Mouse (Mus musculus): ENCODE measurements around the gene Ciz1. TPM values are rescaled to one million over a fixed set of nuclear protein-coding genes. Genes with fewer than 3 reads are reported as not detected.

Ciz1 gene
- 137 TPM for total RNA-seq (2023)

DNA sequence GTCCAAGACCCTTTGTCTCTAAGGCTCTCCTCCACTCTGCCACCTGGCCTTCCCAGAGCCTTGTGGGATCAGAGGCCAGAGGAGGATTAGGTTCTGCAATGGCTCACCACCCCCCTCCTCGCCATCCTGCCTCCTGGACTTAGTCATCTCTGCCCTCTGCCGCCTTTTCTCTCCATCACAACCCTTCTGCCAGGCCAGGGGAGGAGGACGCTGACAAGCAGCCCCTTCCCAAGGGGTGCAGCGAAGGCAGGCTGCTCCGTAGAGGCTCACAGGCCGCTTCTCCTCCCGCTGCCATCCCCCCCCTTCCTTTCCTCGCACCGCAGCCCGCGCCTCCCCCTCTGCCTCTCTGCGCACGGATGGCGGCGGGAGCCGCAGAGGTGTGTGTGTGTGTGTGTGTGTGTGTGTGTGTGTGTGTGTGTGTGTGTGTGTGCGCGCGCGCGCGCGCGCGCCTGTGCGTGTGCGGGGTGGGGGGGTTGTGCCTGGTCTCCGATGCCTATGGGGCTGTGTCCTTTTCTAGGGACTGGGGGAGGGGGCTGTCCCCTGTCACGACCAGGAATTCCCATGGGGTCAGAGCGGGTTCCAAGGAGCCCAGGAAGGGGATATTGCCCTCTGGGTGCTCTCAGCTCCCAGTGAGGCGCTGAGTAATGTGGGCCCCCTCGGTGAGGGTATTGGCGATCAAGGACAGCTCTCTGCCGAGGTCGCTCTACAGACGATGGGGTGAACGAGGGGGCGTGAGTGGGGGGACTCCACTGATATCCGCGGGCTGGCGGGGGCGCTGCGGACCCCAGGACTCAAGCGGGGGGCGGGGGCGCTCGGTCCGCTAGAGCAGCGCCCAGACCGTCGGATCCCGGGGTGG lies at the start of gene Ciz1:
Ciz1 (plus strand) TSS at position 177 of the 856 bp plus-strand sequence.

DNA sequence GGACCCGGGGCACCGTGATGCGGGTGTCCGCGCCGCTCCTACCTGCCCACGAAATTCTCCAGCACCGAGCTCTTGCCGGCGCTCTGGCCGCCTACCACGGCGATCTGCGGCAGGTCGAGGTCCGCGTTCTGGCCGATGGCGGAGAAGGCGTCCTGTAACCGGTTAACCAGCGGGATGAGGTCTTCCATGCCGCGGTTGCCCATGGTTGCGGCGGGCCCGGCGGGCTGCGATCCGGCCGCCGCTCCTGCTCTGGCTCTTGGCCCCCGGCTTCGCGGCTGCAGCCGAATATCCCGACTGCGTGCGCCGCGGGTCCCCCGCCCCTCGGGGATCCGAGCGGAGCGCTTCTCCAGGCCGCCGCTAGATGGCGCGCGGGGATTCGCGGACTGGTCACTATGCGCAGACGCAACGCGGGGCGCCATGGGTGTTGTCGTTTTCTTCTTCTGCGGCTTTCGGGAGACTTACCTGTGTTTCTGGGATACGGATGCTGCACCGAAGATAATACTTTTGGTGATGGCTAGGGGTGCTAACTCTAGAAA lies 948 bp downstream of the Ciz1 start, which contains the start of gene Dnm1:
Dnm1 (minus strand) TSS at position 332 of the 536 bp plus-strand sequence.

DNA sequence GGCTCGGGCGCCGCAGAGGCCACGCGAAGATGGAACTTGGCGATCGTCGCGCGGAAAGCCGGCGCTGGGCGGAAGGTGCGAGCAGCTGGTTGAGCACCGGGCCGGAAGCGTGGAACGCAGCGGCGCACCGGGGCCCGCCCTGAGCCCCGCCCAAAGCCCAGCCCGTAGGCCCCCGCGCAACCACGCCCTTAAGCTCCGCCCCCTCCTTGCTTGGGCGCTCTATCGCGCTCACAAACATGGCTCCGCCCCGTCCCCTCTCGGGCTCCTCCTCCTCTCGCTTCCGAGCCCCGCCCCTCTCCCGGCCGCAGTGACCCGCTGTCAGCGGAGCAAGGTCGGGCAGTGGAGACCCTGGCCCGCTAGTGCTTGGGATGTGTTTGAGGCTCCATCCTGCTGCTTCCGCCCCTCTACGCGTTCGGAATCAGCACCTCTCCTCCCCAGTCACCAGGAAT lies 29.7 kb downstream of the Ciz1 start, which contains the start of gene 1110008P14Rik:
1110008P14Rik (minus strand) TSS at position 164 of the 449 bp plus-strand sequence.

DNA sequence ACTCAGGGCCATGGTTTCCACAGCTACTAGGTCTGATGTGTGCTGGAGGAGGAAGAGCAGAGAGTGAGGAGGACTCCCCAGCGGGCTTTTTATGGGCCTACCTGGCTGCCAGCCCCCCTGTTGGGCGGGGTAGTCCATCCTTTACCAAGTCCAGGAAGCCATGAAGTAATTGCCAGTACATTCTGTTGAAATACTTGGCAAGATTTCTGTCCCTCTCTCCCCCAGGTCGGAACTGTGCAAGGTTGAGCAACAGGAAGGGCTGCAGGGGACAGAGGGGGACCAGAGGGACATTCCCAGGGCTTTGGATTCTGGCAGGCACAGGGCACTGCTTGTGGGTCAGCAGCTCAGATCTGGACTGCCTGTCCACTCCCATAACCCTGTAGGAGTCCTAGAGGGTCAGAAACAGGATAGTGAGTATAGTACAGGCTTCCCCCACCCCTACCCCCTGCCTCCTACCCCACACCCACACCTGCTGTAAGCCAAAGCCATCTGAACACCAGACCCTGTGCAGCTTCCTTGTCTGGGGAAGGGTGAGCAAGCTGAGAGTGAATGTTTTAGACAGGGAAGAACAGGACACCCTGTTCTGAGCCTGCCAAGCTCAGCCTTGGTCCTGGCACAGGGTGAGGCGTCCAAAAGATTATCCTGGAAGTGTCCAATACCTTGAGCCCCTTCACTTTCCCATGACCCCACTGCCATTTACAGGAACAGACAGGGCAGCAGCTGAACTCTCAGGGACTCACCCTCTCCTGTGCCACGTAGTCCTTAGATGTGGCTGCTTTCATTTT lies 35.8 kb downstream of the Ciz1 start, which contains the start of gene Lcn2:
Lcn2 (minus strand) TSS at position 547 of the 785 bp plus-strand sequence.

DNA sequence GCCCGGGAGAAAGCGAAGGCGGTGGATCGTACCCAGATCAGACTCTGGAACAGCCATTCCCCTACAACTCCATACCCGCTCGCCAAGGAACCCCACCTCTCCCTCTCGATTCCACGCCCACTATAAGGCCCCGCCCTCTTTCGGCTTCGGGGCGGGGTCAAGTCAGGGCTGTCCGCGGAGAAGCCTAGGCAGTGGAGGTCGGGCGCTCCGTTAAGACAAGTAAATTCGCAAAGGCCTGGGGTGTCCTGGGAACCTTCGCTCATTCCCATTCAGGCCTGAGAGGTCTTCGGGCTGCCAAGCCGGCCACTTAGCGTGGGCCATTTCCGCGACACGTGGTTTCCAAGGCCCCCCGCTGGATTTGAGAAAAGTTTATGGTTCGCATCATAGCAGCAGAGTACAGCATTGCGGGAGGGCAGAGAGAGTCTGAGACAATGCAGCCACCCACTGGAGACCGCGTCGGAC lies 43.4 kb downstream of the Ciz1 start, which contains the start of gene Ptges2:
Ptges2 (plus strand) TSS at position 413 of the 462 bp plus-strand sequence.

Other genes starting within 250 kb of the Ciz1 start
- gene Prrc2b, start 201.2 kb upstream of the Ciz1 start, total RNA-seq (2023) = 147 TPM
- gene Pomt1, start 115.7 kb upstream of the Ciz1 start, total RNA-seq (2023) = 12.8 TPM
- 103 TPM for gene Uck1, start 92.2 kb upstream of the Ciz1 start, total RNA-seq (2023)
- gene Golga2, start 64.9 kb upstream of the Ciz1 start, total RNA-seq (2023) = 49.5 TPM
- gene Swi5, start 64.3 kb upstream of the Ciz1 start, total RNA-seq (2023) = 72.3 TPM
- gene Dnm1, start 1.0 kb downstream of the Ciz1 start, total RNA-seq (2023) = not detected
- gene 1110008P14Rik, start 29.6 kb downstream of the Ciz1 start, total RNA-seq (2023) = 23.0 TPM
- gene Lcn2, start 35.9 kb downstream of the Ciz1 start, total RNA-seq (2023) = 2.4 TPM
- gene Ptges2, start 43.6 kb downstream of the Ciz1 start, total RNA-seq (2023) = 8.5 TPM
- gene Naif1, start 98.1 kb downstream of the Ciz1 start, total RNA-seq (2023) = 4.7 TPM
- 65.7 TPM for gene Slc25a25, start 99.1 kb downstream of the Ciz1 start, total RNA-seq (2023)
- 137 TPM for gene Fam102a, start 183.0 kb downstream of the Ciz1 start, total RNA-seq (2023)
- gene Dpm2, start 218.5 kb downstream of the Ciz1 start, total RNA-seq (2023) = 63.7 TPM
- 0.89 TPM for gene Pip5kl1, start 222.5 kb downstream of the Ciz1 start, total RNA-seq (2023)
- gene 9430097D07Rik, start 223.4 kb downstream of the Ciz1 start, total RNA-seq (2023) = not detected
- gene St6galnac4, start 234.8 kb downstream of the Ciz1 start, total RNA-seq (2023) = 21.0 TPM
- gene St6galnac6, start 247.4 kb downstream of the Ciz1 start, total RNA-seq (2023) = 2.3 TPM